Mouse (Mus musculus) myocyte (in vitro differentiated cells): ENCODE data around the gene Zswim4.

Experiments used
- CEBPB ChIP-seq: IDR thresholded peaks from 2 replicates; pipeline ENCODE4 v1.6.1; 2011; ENCODE audit warnings: mild to moderate bottlenecking, moderate library complexity; ENCODE audit not compliant: poor library complexity, insufficient read depth, severe bottlenecking
- E2F4 ChIP-seq: IDR thresholded peaks from one replicate; pipeline ENCODE4 v1.6.1; 2011; ENCODE audit warnings: mild to moderate bottlenecking, control low read depth, moderate library complexity; ENCODE audit not compliant: insufficient read depth
- MAX ChIP-seq: IDR thresholded peaks from one replicate; pipeline ENCODE4 v1.6.1; 2011; ENCODE audit warnings: low read depth, mild to moderate bottlenecking, control low read depth
- MYOD1 ChIP-seq, 3 experiments: IDR thresholded peaks; one replicate each; pipeline ENCODE4 v1.6.1; 2011; ENCODE audit warnings: control low read depth in 2 of 3, low read depth in 2 of 3, mild to moderate bottlenecking in 2 of 3, moderate library complexity in 1 of 3; ENCODE audit not compliant: insufficient read length in 2 of 3, control insufficient read depth in 1 of 3
- MYOG ChIP-seq, 3 experiments: IDR thresholded peaks; one replicate each; pipeline ENCODE4 v1.6.1; 2011; ENCODE audit warnings: control low read depth in 2 of 3, low read depth in 2 of 3, mild to moderate bottlenecking in 2 of 3; ENCODE audit not compliant: insufficient read length in 2 of 3, control insufficient read depth in 1 of 3, insufficient read depth in 1 of 3
- POLR2A ChIP-seq: IDR thresholded peaks from one replicate; pipeline ENCODE4 v1.6.1; 2011; ENCODE audit warnings: low read depth, mild to moderate bottlenecking, control low read depth, moderate library complexity; ENCODE audit not compliant: insufficient read length
- POLR2AphosphoS2 ChIP-seq: IDR thresholded peaks from one replicate; pipeline ENCODE4 v1.6.1; 2011; ENCODE audit warnings: low read depth, control low read depth; ENCODE audit not compliant: insufficient read length
- REST ChIP-seq: IDR thresholded peaks from one replicate; pipeline ENCODE4 v1.6.1; 2011; ENCODE audit warnings: mild to moderate bottlenecking, control low read depth, moderate library complexity; ENCODE audit not compliant: insufficient read depth, insufficient read length
- SRF ChIP-seq: IDR thresholded peaks from one replicate; pipeline ENCODE4 v1.6.1; 2011; ENCODE audit warnings: low read depth; ENCODE audit not compliant: control insufficient read depth, insufficient read length
- TCF12 ChIP-seq: IDR thresholded peaks from one replicate; pipeline ENCODE4 v1.6.1; 2011; ENCODE audit warnings: mild to moderate bottlenecking, control low read depth; ENCODE audit not compliant: poor library complexity, insufficient read depth, severe bottlenecking
- TCF3 ChIP-seq: IDR thresholded peaks from one replicate; pipeline ENCODE4 v1.6.1; 2011; ENCODE audit warnings: low read depth, control low read depth; ENCODE audit not compliant: insufficient read length
- USF1 ChIP-seq: IDR thresholded peaks from one replicate; pipeline ENCODE4 v1.6.1; 2011; ENCODE audit warnings: low read depth, mild to moderate bottlenecking, control low read depth, moderate library complexity

DNA sequence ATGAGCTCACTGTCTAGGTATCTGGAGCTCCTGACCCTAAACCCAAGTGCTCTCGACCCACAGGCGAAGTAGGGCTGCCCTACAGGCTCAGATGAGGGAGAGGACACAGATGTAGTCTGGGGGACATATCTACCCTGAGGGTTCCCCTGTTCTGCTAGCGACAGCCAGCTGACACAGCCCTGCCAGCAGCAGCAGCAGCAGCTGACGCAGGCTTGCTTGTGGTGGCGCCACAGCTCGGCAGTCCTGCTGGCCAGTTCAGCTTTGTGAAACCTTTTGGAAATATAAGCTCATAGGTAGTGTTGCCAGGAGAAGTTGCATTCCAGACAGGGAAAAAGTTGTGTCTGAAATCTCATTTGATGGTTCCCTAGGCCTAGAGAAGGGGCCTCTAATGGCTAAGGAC lies 4.3 kb upstream of the Zswim4 start:
- no peak for TF ChIP-seq MAX
- no peak for TF ChIP-seq POLR2A
- TF ChIP-seq REST, result no peak
- no peak for TF ChIP-seq USF1
- TF ChIP-seq TCF12, result no peak
- no peak for TF ChIP-seq CEBPB
- no peak for TF ChIP-seq POLR2AphosphoS2
- TF ChIP-seq MYOG (IDR thresholded peaks at IDR 0.05; ENCODE audit: control insufficient read depth in 1 of 3, insufficient read depth in 1 of 3, insufficient read length in 2 of 3, low read depth in 2 of 3), result peak; percentile 4 to 69 (median 67)
- peak in 2 of 3 experiments; percentile 35 to 72 for TF ChIP-seq MYOD1 (IDR thresholded peaks at IDR 0.05; ENCODE audit: control insufficient read depth in 1 of 3, insufficient read length in 2 of 3, low read depth in 2 of 3)
- TF ChIP-seq E2F4, result no peak
- no peak for TF ChIP-seq SRF
- TF ChIP-seq TCF3, result no peak
